Comparison of ENCODE assay signal across 11 mouse cellular contexts in the genomic region with DNA sequence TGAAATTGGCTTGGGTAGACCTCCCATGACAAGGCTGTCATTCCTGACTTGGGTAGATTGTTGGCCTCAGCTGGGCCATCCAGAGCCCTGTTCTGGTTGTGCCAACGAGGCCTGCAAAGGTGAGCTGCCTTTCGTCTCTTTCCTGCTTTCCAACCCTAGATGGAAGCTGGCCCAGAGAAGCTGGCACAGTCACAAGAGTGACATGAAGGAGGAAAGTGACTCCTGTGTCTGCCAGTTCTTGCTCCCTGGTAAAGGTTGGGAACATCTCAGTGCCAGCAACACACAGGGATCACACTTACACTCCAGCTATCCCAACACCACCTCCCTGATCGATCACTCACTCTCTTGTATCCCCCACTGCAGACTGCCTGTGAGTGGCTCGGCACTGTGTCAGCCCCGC.
"Had no signal": no experiment of that assay in that cellular context is flagged by ENCODE, and none has a peak within 500 bp of the region (broad histone marks: within the 10 kb centered on the region; RNA-seq: fewer than 3 reads in every experiment).

No protein-coding gene starts in this region.

- H3K27ac ChIP-seq: limb, embryonic 12.5 days; liver, embryonic 14.5 days; midbrain, embryonic 15.5 days; neural tube, embryonic 12.5 days had no signal

- DNase-seq: kidney, postnatal 14 days; lung, adult 18-20 months; lung, postnatal 36 days; right cerebral cortex, postnatal 4 days; spleen, adult 18-20 months; thymus, adult 18-20 months; thymus, postnatal 14 days had no signal

- H3K27me3 ChIP-seq: neural tube, embryonic 12.5 days had no signal

- H3K4me3 ChIP-seq: limb, embryonic 12.5 days; midbrain, embryonic 15.5 days; neural tube, embryonic 12.5 days had no signal
